Mouse (Mus musculus) lung, postnatal 4 days (tissue): ENCODE results near the gene Cops7a.

ENCODE experiments used
- DNase-seq, 2 experiments: peaks; one replicate each; pipeline ENCODE4 v3.0.0; 2021

The Cops7a gene

GRCm38 (mm10) chr6:124958127-124958526 lies 7.2 kb downstream of the Cops7a start:
- no peak for DNase-seq

- DNase-seq, result no peak
Observed at GRCm38 (mm10) chr6:124955212-124955611, 10.1 kb downstream of the Cops7a start.

- DNase-seq, result no peak
Observed at GRCm38 (mm10) chr6:124953991-124954715, 11.2 kb downstream of the Cops7a start.

GRCm38 (mm10) chr6:124943526-124943925 lies 21.8 kb downstream of the Cops7a start:
- DNase-seq, result no peak

- no peak for DNase-seq
Observed at GRCm38 (mm10) chr6:124941679-124942078, 23.7 kb downstream of the Cops7a start.

- no peak for DNase-seq
Observed at GRCm38 (mm10) chr6:124938554-124938953, 26.8 kb downstream of the Cops7a start.

GRCm38 (mm10) chr6:124937493-124937892 lies 27.8 kb downstream of the Cops7a start:
- peak; percentile 17 to 43 for DNase-seq

GRCm38 (mm10) chr6:124936681-124937080 lies 28.7 kb downstream of the Cops7a start:
- DNase-seq, result no peak

- DNase-seq, result no peak
Observed at GRCm38 (mm10) chr6:124934670-124935069, 30.7 kb downstream of the Cops7a start.

GRCm38 (mm10) chr6:124933127-124933526 lies 32.2 kb downstream of the Cops7a start:
- no peak for DNase-seq

- no peak for DNase-seq
Observed at GRCm38 (mm10) chr6:124932314-124932695, 33.0 kb downstream of the Cops7a start.

- peak; percentile 70 for DNase-seq
Observed at GRCm38 (mm10) chr6:124931525-124932313, 33.6 kb downstream of the Cops7a start.

GRCm38 (mm10) chr6:124930754-124931524 lies 34.4 kb downstream of the Cops7a start, which contains the start of gene Mlf2:
TSS of gene Mlf2 (plus strand) at chr6:124931386.
- DNase-seq, result peak; percentile 99 to 100

- DNase-seq, result peak in 1 of 2 experiments; percentile 36
Observed at GRCm38 (mm10) chr6:124930231-124930630, 35.1 kb downstream of the Cops7a start.

- peak; percentile 81 to 82 for DNase-seq
Observed at GRCm38 (mm10) chr6:124925941-124926340, 39.4 kb downstream of the Cops7a start.

GRCm38 (mm10) chr6:124925173-124925793 lies 40.1 kb downstream of the Cops7a start:
- DNase-seq, result peak; percentile 51 to 67

GRCm38 (mm10) chr6:124921539-124921938 lies 43.8 kb downstream of the Cops7a start:
- no peak for DNase-seq

GRCm38 (mm10) chr6:124920318-124921085 lies 44.8 kb downstream of the Cops7a start:
- DNase-seq, result no peak

- DNase-seq, result peak; percentile 94 to 97
Observed at GRCm38 (mm10) chr6:124919695-124920317, 45.5 kb downstream of the Cops7a start, which contains the start of gene Ptms. TSS of gene Ptms (minus strand) at chr6:124920103.

- no peak for DNase-seq
Observed at GRCm38 (mm10) chr6:124918890-124919627, 46.3 kb downstream of the Cops7a start.

- DNase-seq, result no peak
Observed at GRCm38 (mm10) chr6:124918331-124918690, 47.0 kb downstream of the Cops7a start.
